Mouse (Mus musculus): ENCODE data around the gene Nnat.

Gene Nnat

DNA sequence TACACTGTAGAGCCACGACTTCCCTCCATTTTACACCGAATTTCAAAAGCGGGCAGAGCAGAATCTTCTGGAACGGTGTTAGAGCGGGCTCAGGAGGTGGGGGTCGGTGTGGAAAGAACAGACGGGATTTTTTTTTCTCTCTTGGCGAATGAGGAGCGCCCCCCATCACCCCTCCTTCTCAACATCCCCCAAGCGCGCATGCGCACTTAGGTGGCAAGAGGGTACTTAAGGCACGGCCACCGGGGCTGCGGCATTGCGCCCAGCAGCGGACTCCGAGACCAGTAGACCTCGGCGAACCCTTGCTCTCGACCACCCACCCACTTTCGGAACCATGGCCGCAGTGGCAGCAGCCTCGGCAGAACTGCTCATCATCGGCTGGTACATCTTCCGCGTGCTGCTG, at the start of gene Nnat:
TSS of gene Nnat (plus strand) at position 221 of the 400 bp plus-strand sequence.
- no peak for DNase-seq (ENCODE audit: low spot score)

DNA sequence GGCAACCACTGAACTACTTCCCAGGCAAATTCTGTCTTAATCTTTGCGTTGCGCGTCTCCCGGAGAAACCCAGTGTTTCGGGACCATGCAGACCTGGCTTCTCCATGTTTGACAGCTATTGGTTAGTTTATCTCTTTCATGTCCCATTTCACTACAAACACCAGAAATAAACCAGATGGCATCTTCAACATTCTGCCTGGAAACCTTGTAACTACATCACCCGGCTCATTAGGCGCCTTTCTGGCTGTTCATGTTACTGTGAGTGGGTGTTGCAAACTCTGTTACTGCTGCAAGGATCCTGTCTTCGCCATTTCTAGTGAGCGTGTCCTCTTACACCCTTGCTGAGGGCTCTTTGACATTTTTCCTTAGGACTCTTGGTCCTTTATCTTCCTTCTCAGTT, 47.0 kb upstream of the Nnat start:
- no peak for DNase-seq (ENCODE audit: low spot score)

DNA sequence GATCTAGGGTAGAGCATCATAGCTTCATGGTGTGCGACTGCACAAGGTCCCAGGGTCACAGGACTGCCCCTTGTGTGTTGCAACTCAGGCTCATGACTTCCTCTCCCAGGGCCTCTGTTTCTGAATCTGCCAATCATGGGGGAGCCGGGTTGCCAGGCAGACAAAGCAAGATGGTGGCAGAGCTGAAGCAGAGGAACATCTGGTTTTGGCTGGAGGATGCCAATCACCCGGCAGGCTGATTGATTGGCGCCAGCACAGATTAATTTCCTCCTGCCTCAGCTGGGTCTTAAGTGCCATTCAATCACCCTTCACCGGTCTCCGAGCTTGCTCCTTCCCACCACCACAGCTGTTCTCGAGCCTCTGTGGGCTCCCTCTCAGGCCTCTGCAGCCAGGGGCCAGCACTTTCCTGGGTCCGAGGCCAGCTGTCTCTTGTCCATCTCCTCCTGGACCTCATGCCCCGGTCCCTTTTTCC, 46.1 kb upstream of the Nnat start:
- DNase-seq (ENCODE audit: low spot score) = no peak

DNA sequence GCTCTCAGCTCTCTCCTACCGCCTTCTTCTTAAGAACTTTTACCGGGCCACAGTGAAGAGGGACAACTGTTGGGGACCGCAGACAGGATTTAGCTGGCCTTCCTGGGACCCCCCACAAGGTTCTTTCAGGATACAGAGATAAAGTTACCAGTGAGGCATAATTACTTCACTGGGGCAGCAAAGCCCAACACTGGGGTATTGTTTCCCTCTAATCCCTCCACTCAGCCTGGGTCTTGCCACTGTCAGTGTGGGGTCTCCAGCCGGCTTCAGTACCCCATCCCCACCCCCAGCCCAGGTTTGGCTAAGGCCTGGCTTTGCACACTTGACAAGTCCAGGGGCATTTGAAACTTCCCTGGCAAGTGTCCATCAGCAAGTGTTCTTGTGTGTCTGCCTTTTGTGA, 45.5 kb upstream of the Nnat start:
- no peak for DNase-seq (ENCODE audit: low spot score)

DNA sequence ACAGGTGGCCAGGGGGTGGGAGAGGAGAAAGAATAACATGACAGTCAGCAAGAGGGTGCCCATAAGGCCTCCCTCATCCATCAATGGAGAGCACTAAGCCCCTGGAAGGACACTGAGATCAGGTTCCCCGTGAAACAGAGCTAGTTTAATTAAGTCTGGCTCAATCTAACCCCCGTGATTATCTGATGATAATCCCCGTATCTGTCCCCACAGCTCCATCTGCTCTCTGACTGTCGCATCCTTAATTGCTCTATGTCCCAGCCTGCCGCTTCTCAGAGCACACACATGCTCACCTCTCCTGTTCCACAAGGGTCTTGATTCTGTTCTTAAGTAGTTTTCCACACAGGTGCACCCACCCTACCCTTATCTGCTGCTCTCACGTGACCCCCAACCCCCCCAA, 42.4 kb upstream of the Nnat start:
- DNase-seq (ENCODE audit: low spot score) = no peak

DNA sequence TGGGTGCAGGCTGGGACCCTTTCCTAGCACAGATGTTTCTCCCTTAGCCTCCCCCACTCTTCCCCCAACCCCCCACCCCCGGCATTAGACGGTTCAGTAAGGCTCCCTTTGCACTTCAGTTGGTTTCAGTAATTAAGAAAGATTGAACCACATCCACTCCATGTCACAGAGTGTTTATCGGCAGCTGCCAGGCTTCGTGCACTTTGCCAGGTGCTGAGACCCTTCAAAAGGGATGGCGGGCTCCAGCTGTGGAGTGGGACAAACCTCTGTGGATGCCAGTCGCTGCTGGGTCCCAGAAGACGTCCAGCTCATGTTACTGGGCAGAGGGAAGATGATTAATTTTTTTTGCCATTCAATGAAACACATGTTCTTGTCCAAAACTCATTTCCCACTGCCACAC, 41.4 kb upstream of the Nnat start:
- no peak for DNase-seq (ENCODE audit: low spot score)

DNA sequence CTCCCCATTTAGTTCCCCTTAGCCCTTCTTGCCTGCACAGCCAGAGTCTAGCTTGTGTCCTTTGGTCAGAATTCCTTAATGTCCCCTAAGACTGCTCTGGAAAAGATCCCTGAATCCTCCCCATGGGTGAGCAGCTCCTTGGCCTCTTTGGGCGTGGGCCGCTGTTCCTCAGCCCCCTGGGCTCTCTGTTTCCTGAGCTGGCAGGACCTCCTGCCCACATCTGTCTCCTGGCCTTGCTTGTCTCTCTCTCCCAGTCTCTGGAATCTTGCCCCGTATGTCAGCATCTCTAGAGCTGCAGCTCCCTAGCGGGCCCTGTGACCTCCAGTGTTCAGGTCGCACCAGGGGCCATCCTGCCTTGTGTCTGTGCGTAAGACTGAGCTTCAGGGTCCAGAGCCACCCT, 40.4 kb upstream of the Nnat start:
- DNase-seq (ENCODE audit: low spot score) = no peak

DNA sequence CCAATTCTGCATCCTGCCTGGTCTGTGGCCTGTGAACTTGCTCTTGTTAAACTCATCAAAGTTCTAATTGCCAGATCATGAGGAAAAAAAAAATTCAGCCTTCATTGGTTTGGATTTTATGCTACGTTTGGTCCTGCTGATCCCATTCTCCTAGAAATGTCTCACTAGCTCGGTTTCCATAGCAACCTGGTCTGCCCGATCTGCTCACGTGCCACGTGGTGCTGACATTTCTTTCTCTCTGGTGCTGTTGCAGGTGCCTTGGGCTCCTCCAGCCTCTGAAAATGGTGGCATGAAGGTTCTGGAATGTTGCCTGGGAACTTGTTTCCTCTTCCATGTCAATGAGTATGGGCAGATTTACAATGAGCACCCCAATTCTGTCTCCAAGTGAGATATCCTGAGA, 39.4 kb upstream of the Nnat start:
- DNase-seq (ENCODE audit: low spot score) = no peak

DNA sequence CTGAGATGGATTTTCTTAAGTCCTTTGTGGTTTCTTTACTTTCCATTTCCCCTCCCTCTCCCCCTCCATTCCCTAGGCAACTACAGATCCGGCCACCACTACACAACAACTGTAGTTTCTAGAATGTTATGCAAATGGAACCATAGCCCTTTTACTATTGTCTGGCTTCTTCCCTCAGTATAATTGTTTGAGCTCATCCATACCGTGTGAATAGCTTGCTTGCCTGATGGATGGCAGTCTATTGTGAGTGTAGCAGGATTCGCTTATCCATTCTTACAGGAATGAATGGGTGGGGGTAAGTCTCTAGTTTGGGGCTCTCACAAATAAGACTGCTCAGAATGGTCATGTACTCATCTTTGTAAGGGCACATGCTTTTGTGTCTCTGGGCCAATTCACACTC, 37.3 kb upstream of the Nnat start:
- no peak for DNase-seq (ENCODE audit: low spot score)

DNA sequence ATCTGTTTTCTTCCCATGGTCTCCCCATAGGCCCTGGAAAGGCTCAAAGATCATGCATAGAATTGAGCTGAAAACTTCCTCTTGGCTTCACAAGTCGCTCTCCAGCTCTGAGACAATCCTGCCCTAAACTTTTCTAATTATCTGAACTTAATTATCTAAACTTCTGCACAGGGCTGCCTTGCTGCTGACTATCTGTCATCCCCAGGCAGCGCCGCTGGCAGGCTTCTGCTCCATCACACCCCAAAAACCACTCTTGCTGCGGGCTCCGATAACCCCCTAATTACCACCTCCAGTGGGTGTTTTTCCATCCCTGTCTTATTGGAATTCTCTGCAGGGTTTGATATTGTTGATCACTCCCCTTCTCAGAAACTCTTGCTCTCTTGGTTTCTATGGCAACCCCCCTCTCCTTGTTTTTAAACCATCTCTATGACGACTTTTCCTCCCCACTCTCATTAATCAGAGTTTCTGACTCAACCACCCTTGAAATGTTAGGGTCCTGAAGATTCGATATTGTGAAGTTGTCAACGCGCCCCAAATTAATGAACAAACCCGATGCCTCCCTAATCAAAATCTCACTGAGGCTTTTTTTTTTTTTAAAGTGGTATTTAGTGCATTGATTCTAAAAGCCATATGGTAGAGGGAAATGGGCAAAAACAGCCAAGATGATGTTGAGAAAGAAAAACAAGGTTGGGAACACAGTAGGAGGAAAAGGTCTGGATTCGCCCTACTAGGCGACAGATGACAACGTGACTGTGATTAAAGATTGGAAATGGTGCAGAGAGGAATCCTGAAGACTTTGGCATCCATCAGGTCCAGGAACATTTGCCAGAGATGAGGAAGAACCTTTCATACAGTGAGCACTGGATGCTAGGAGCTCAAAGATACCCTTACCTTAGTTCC, 29.6 kb upstream of the Nnat start:
- DNase-seq (ENCODE audit: low spot score) = no peak

DNA sequence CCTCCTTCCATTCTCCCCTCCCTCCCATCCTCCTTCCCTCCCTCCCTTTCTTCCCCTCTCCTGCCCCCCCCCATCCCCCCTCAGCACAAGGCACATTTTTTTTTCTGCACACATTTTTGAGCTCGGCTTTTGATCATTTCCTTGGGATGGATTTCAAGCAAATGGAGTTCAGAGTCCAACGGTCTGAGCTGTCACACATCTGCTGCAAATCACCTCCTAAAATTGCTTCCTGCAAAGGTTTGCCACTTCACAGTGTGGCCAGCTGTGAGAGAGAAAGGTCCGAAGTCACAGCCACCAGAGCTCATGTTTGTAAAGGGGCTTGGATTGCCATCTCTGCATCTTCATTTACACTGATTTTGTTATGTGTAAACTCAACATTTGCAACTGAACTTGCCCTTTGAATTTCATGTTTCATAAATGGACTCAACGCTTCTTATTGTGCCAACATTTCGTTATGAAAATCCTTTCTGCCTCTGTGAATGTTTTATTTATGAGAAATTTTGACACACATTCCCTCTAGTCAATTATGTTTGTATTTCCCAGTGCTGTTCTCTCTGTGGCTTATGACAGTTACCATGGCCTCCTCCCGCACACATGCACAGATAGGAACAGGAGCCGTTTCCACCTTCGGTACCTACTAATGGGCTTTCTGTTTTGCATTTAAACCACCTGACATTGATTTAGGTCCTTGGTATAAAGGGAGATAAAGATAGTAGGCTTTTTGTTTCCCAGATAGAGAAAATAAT, 28.0 kb upstream of the Nnat start:
- no peak for DNase-seq (ENCODE audit: low spot score)

DNA sequence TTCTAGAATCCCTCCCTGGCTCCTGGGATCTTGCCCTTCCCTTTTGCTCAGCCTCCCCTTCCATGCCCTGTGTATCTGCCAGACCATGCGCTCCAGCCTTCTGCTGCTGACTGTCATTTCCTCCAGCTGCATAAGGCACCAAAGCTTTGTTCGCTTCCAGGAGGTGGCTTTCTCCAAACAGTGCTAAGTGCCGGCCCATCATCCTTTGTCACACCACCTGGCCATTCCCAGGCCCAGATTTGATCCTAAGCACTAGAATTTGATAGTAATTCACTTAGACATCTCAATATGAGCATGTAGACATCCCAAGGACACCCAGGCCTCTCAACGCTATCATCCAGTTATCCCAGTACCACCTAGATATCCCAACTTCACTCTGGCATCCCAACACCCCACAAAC, 25.7 kb upstream of the Nnat start:
- no peak for DNase-seq (ENCODE audit: low spot score)

DNA sequence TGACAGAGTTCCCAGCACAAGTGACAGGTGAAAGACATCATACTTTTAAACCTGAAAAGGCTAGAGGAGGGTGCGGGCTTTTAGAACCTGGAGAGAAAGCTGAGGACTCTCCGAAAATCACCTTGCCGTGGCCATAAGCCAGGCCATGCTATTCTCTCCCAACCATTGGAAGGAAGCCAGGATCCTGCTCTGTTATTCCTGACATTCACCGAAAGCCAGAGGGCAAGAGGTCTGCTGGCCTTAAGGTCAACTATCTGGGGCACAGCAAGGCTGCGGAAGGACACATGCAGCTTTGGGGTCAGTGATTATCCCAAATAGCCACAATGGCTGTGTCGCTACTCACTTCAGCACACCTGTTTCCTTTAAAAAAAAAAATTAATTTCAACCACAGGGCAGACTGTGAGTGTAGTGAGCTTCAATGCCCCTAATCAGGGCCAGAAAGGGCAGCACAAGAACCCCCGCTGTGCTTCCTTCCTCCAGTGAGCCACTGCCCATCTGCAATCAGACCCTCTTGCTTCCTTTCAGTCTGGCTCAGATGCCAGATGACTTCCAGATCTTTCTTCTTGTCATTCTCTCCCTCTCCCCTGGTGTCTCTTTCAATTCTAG, 23.3 kb upstream of the Nnat start:
- DNase-seq (ENCODE audit: low spot score) = no peak

DNA sequence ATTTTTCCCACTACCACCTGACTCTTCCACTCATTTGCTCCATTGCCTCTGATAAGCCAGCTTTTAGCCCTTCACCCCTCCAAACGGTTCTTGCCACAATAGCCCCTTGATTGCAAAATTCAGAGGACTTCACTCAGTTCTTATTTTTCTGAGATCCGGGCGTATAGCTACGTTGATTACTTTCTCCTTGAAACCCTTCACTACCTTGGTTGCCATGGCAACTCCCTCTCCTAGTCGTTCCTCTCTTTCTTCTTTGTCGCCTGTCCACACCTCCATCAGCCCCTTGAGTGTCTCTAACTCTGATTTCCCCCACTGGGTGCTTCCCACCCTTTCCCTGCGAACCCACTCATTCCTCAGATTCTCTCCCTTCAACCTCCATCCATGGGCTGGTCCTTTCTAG, 22.8 kb upstream of the Nnat start:
- DNase-seq (ENCODE audit: low spot score) = no peak

DNA sequence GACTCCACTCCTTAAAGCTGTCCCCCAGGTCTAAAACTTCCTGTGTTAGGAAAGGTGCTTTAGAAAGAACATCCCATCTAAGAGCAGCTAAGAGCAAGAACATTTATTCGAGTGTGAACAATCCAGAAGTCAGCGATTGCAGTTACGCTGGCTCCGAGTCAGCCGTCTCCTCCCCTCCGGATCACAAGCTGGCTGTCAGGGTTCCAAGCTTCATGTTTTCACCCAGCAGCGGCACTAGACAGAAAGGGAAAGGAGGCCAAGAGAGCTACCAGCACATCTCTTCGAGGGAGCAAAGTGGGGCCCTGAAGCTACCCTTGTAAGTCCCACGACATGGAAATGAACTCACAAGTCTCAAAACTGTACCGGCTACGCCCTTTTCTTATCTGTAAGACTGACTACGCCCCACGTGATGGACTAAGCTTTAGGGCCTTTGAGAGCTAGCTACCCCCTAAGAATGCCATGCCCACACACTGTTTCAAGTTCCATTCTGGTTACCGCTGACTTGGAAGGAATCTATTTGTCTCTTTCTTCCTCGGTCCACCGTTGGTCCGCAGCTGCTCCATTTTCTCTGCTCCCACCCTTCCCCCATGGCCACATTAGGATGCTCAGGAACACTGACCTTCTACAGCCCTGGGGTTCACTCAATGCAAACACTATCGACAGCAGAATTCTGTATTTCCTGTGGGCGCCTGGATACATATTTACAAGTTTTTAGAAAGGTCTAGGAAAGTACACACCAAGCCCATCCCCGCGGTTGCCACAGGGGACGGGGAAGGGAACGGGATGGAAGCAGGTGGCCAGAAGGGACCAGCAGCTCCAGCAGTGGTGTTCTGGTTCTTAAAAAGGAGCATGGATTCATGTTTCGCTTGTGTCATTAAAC, 19.6 kb upstream of the Nnat start:
- peak; percentile 34 for DNase-seq (ENCODE audit: low spot score)

DNA sequence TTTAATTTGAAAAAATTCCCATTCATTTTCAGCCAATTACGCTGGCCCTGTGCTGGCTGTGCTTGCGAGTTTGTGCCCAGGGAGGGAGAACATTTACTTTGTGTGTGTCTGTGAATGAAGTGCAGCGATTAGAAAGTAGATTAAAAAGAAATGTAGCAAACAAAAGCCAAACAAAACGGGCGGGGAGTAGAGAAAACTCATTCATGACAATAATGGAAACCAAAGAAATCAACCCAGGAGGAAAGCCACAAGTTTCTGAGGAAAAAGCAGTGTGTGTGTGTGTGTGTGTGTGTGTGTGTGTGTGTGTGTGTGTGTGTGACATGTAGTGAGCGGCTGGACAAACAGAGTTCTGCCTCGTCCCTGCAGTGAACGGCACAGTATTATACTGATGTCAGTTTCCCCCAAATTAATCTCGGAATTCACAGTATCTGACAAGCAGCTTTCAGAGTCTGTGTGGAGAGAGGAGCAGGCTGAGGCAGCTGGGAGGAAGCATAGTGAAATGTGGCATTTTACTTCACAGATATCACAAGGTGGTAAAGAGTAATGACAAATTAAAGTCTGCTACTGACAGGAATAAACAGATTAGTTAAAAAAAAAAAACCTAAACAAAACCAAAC, 18.8 kb upstream of the Nnat start:
- no peak for DNase-seq (ENCODE audit: low spot score)

DNA sequence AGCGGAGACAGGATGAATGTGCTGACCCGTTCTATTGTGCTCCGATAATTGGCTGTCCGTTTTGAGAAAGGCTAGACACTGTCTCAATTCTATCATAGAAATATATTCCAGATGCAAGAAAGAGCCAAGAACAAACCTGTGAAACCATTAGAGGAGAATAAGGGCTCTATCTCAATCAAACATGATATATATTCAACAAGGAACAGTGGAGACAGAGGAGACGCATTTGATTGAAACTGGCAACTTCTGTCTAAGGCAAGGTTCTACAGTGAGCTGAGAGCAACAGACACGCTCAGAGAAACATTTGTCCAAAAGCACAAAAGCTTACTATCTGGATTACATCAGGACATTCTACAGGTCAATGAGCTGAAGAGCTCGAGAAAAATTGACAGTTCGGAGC, 18.2 kb upstream of the Nnat start:
- DNase-seq (ENCODE audit: low spot score) = no peak

DNA sequence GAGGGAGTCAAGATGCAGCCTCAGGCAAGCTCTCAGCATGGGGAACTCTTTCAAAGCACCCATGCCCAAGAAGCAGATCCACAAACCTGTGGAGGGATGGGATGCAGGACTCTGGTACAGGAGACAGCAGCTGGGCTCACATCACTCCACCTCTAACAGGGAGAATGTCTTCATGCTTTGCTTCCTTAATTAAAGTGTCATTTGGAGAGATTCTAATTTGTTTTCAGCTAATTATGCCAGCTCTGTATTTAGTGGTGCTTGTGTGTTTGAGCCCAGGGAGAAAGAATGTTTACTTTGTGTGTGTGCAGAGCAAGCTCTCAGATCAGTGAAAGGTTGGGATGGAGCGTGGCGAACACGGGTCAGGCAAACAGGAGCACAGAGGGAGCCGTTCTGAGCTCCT, 17.5 kb upstream of the Nnat start:
- no peak for DNase-seq (ENCODE audit: low spot score)

DNA sequence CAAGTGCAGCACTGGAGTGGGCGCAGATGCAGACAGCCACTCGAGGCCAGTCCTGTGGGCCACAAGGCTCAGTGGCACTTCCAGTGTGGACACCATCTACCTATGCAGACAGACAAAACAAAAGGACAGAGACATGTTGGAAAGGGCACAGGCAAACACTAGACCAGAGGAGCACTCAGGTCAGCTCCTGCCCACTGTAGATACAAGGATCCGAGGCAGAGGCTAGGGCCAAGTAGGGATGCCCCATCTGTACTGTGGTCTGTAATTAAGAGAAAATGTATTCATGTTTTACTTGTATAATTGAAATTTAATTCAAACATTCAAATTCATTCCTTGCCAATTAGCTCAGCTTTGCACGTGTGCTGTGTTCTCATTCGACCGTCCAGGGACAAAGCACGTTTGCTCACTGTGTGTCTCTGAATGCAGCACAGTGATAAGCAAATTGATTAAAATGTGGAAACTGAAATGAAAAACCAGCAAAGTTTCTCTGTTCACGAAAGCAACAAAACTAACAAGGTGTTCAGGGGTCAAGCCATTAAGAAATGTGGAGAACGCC, 15.5 kb upstream of the Nnat start:
- no peak for DNase-seq (ENCODE audit: low spot score)

DNA sequence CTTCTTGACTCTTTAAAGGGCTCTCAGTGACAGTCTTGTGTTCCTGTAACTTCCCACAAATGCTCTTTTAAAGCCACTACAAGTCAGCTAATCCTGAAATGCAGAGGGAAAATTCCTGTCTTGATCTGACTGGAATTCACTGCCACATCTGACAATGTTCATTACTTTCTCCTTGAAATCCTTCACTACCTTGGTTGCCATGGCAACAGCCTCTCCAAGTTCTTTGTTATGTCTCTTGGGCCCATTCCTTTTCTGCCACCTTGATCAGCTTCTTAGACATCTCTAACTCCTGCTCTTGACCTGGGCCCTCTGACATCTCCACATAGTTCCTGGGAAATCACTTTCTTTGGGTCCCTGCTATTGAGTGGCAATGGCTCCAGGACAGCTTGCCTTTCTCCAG, 13.2 kb upstream of the Nnat start:
- no peak for DNase-seq (ENCODE audit: low spot score)

DNA sequence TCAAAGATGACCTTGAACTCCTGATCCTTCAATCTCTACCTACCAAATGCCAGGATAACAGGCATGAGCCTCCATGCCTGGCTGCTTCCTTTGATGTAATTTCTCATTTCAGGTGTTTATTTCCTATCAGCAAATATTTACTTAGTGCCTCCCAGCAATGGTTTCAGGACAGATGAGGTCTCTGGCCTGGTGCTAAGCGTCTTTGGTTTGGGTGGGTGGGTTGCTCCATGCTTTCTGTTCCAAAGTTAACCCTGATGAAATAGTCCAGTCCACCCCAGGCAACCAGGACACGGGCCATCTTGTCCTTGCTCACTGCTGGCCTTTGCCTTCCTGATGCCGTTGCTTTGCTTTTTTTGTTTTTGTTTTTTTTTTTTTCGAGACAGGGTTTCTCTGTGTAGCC, 9.6 kb upstream of the Nnat start:
- no peak for DNase-seq (ENCODE audit: low spot score)
